Mouse (Mus musculus) limb, embryonic 10.5 days (tissue): ENCODE results near the gene Trim17. TPM values are rescaled to one million over a fixed set of nuclear protein-coding genes. Genes with fewer than 3 reads are reported as not detected.

Experiments
- DNase-seq: peaks from one replicate; pipeline ENCODE4 v3.0.0-alpha.2; 2017; ENCODE audit warnings: low spot score
- H3K27ac ChIP-seq: fragments of 300-500 bp; sonication (generic); 2 replicates; pipeline ENCODE4 v1.5.1; 2016; ENCODE audit warnings: mild to moderate bottlenecking
- H3K27me3 ChIP-seq: fragments of 300-500 bp; sonication (generic); 2 replicates; pipeline ENCODE4 v1.6.1; 2016; ENCODE audit warnings: low read depth, mild to moderate bottlenecking; ENCODE audit not compliant: poor library complexity, severe bottlenecking
- H3K36me3 ChIP-seq: fragments of 300-500 bp; sonication (generic); 2 replicates; pipeline ENCODE4 v1.6.1; 2016; ENCODE audit warnings: mild to moderate bottlenecking, moderate library complexity
- H3K4me1 ChIP-seq: fragments of 300-500 bp; sonication (generic); 2 replicates; pipeline ENCODE4 v1.6.1; 2016
- H3K4me3 ChIP-seq: fragments of 300-500 bp; sonication (generic); 2 replicates; pipeline ENCODE4 v1.5.1; 2016; ENCODE audit warnings: mild to moderate bottlenecking, moderate library complexity
- H3K9me3 ChIP-seq: fragments of 300-500 bp; sonication (generic); replicated peaks from 2 replicates; pipeline ENCODE4 v1.6.1; 2016; ENCODE audit warnings: mild to moderate bottlenecking
- WGBS: fragments of 180-500 bp; shearing (Covaris S2); methylation state at CpG from one replicate; pipeline ENCODE4 v1.1.7; 2016; 5-methylcytosine and 5-hydroxymethylcytosine counted together
- polyA plus RNA-seq: library from polyadenylated mRNA; unstranded; fragments of >200 nt; fragmentation: Nextera tagmentation; extraction: Ambion mirVana; gene quantifications from 2 replicates; pipeline ENCODE4 v1.2.1, GENCODE M21; 2016

The Trim17 gene
- polyA plus RNA-seq, 1 experiment from 2014 or later: 0.35 TPM

DNA sequence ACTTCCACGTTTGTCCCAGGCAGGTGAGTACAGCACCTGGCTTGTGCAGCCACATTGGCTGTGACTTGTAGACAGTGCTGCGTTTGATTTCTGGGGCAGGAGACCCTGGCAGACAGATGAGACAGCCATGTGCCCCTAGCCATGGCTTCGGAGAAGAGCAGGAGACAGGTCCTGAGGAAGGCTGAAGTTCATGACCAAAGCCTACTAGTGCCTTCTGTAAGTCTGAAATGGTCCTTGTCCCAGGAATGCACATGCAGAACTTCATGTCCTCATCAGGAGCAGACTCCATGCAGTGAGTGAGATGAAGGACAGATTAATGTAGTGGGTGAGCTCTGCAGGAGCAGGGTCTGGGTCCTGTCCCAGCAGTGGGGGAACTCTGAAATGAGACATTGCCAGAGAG lies 37.4 kb downstream of the Trim17 start:
- peaks cover 39% of the 10 kb centered on the region for H3K27me3 ChIP-seq
- H3K4me3 ChIP-seq: no peak overlapping the region
- H3K9me3 ChIP-seq: no peaks in the 10 kb centered on the region
- H3K27ac ChIP-seq: no peak overlapping the region
- 82% methylated on average over 3 of the region's 3 CpGs for WGBS
- no peak for DNase-seq
- H3K4me1 ChIP-seq: peaks cover 8% of the 10 kb centered on the region
- peaks cover 42% of the 10 kb centered on the region for H3K36me3 ChIP-seq

- Histone ChIP-seq H3K4me3 (no peak overlapping the region), H3K9me3 (no peaks in the 10 kb centered on the region), H3K36me3 (peaks cover 29% of the 10 kb centered on the region), H3K4me1 (peaks cover 8% of the 10 kb centered on the region), H3K27me3 (peaks cover 43% of the 10 kb centered on the region), H3K27ac (no peak overlapping the region)
- no peak for DNase-seq
- WGBS: 81% methylated on average over 6 of the region's 6 CpGs
Observed at GRCm38 (mm10) chr11:58993091-58993670, 38.7 kb downstream of the Trim17 start.

DNA sequence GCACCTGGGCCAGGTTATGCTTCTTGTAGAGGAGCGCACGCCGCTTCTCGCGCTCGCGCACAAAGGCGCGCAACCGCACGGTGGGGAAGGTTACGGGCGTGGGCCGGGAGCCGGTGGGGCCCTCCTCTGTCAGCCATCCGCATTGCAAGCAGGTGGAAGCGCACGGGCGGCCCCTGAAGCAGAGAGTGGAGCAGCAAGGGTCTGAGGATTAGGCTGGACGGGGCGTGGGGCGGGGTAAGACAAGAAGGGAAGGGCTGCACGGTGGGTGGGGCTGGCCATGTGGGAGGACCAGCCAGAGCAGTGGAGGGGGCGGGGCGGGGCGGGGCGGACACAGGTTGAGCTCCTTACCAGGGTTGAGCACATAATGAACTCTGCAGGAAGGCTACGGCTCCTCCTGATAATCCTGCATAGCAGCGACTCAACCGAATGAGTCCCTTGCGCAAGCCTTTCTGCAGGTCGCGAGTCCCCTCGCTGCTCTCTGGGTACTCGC lies 39.9 kb downstream of the Trim17 start:
- peaks cover 13% of the 10 kb centered on the region for H3K4me1 ChIP-seq
- peak; percentile 77 for DNase-seq
- no peaks in the 10 kb centered on the region for H3K9me3 ChIP-seq
- 0 out of 2 replicates have a peak overlapping the region, but pooled peaks have one; percentile 15 for H3K27ac ChIP-seq
- peaks cover 17% of the 10 kb centered on the region for H3K36me3 ChIP-seq
- peaks cover 43% of the 10 kb centered on the region for H3K27me3 ChIP-seq
- 4% methylated on average over 35 of the region's 35 CpGs for WGBS
- H3K4me3 ChIP-seq: peak overlapping the region; percentile 47

DNA sequence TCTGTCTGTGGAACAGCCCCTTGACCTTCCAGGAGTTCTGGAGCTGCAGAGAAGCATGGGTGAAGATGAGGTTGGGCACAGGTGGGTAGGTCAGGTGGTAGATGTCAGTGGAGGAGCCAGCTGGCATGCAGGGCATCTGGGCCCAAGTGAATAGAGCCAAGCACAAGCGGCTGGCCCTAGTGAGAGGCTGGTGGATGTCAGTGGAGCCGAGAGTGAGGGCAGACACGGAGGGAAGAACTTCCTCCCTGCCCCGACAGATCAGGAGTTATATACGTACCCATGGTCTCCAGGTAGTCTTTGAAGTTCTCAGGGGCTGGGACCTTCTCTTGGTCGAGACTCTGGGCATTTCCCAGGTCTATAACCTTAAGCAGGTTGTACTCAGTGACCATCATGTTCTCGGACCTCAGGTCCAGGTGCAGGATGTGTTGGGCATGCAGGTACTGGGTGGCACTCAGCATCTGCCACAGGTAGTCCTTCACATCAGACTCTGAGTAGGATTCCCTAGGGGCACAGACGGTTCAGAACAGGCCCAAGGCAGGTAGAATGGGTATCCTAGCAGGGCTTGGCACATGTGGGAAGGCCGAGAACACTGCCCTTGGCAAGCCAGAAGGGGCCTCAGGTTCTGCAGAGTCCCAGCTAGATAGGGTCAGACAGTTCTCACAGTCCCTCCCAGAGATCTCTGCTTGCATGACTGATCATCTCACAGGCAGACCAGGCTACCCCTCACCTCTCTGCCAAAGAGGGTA lies 40.7 kb downstream of the Trim17 start:
- DNase-seq: no peak
- peaks cover 43% of the 10 kb centered on the region for H3K27me3 ChIP-seq
- H3K27ac ChIP-seq: no peak overlapping the region
- no peaks in the 10 kb centered on the region for H3K9me3 ChIP-seq
- H3K36me3 ChIP-seq: peaks cover 9% of the 10 kb centered on the region
- H3K4me1 ChIP-seq: peaks cover 13% of the 10 kb centered on the region
- no peak overlapping the region for H3K4me3 ChIP-seq
- 75% methylated on average over 9 of the region's 9 CpGs for WGBS

DNA sequence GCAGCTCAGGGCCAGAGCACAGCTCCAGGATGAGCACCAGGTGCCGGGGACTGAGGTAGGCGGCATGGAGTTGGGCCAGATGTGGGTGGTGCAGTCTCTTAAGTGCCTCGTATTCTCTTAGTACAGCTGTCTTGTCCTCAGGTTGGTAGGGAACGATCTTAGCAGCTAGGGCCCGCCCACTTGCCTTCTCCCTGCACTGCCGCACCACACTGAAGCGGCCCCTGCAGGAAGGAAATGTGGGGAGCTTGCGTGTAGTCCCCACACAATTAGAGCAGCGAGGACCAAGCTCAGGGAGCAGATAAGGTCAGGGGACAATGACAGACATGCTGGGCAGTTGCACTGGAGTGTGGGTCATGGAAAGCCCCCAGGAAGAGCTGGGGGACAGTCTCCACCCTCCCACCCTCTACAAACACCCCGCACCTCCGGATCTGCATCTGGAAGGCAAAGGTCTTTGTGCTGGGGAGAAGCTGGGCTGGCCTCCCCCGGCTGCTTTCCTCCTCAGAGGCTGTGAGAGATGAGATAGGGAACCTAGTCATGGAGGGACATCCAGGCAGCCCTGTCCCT lies 41.4 kb downstream of the Trim17 start:
- Histone ChIP-seq H3K4me3 (no peak overlapping the region), H3K36me3 (peaks cover 2% of the 10 kb centered on the region), H3K9me3 (no peaks in the 10 kb centered on the region), H3K27me3 (peaks cover 43% of the 10 kb centered on the region), H3K27ac (no peak overlapping the region), H3K4me1 (peaks cover 13% of the 10 kb centered on the region)
- no peak for DNase-seq
- WGBS: 60% methylated on average over 12 of the region's 12 CpGs

GRCm38 (mm10) chr11:58997541-58997940 lies 43.1 kb downstream of the Trim17 start:
- DNase-seq: no peak
- Histone ChIP-seq H3K9me3 (no peaks in the 10 kb centered on the region), H3K4me3 (no peak overlapping the region), H3K27me3 (peaks cover 43% of the 10 kb centered on the region), H3K4me1 (peaks cover 13% of the 10 kb centered on the region), H3K36me3 (no peaks in the 10 kb centered on the region), H3K27ac (no peak overlapping the region)
- WGBS: 85% methylated on average over 5 of the region's 5 CpGs

GRCm38 (mm10) chr11:58999158-58999557 lies 44.7 kb downstream of the Trim17 start:
- WGBS: 52% methylated on average over 11 of the region's 11 CpGs
- Histone ChIP-seq H3K9me3 (no peaks in the 10 kb centered on the region), H3K27ac (peak overlapping the region; percentile 30; the same call in 1 of the 2 replicates), H3K36me3 (no peaks in the 10 kb centered on the region), H3K27me3 (peaks cover 30% of the 10 kb centered on the region), H3K4me3 (no peak overlapping the region), H3K4me1 (peaks cover 12% of the 10 kb centered on the region)
- no peak for DNase-seq

- WGBS: 84% methylated on average over 6 of the region's 6 CpGs
- DNase-seq: no peak
- Histone ChIP-seq H3K27ac (no peak overlapping the region), H3K27me3 (peaks cover 23% of the 10 kb centered on the region), H3K4me3 (no peak overlapping the region), H3K36me3 (no peaks in the 10 kb centered on the region), H3K4me1 (peaks cover 6% of the 10 kb centered on the region), H3K9me3 (no peaks in the 10 kb centered on the region)
Observed at GRCm38 (mm10) chr11:58999830-59000229, 45.3 kb downstream of the Trim17 start.

- no peak for DNase-seq
- H3K27me3 ChIP-seq: peaks cover 15% of the 10 kb centered on the region
- H3K27ac ChIP-seq: no peak overlapping the region; the same call in 1 of the 2 replicates
- H3K4me1 ChIP-seq: peaks cover 6% of the 10 kb centered on the region
- H3K36me3 ChIP-seq: no peaks in the 10 kb centered on the region
- no peak overlapping the region for H3K4me3 ChIP-seq
- H3K9me3 ChIP-seq: no peaks in the 10 kb centered on the region
- 90% methylated on average over 21 of the region's 21 CpGs for WGBS
Observed at GRCm38 (mm10) chr11:59000635-59001034, 46.1 kb downstream of the Trim17 start.

DNA sequence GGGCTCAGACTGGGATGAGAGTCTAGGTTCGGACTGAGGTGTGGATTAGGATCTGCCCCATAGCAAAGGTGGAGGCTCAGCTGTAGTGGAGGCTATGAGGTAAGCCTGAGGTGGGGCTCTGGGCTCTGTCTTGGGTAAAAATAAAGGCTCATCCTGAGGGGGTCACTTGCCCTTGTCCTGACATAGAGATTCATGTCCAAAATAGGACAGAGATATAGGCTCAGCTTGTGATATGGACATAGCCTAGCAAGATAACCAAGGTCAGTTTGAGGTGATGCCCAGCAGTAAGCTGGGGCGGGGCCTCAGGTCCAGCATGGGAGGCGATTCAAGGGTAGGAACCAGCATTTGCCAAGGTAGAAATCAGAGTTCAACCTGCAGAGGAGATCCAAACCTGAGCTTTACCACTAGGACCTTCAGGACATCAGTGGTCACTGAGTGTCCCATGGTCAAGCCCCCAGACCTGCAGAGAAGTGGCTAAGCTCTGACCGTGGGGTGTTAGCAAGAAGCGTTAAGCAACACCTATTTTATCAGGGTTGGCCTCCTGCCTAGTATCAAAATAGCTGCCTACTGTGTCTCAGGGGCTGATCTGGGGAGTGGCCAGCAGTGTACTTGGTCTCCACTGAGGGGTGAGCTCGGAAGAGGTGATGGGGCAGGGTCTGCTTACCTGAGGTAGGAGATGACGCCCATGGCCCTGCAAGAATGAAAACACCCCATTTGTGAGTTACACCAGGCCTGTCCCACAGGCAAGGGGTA lies 48.0 kb downstream of the Trim17 start:
- no peak overlapping the region for H3K4me3 ChIP-seq
- H3K4me1 ChIP-seq: peaks cover 6% of the 10 kb centered on the region
- no peak for DNase-seq
- H3K36me3 ChIP-seq: no peaks in the 10 kb centered on the region
- H3K27me3 ChIP-seq: peaks cover 4% of the 10 kb centered on the region; the same call in 1 of the 2 replicates
- H3K27ac ChIP-seq: no peak overlapping the region
- WGBS: 77% methylated on average over 7 of the region's 7 CpGs
- H3K9me3 ChIP-seq: no peaks in the 10 kb centered on the region

- H3K4me3 ChIP-seq: no peak overlapping the region
- no peak overlapping the region for H3K27ac ChIP-seq
- peak; percentile 34 for DNase-seq
- no peaks in the 10 kb centered on the region for H3K36me3 ChIP-seq
- 0 out of 2 replicates have a peak, but pooled peaks cover 5% of the 10 kb centered on the region for H3K27me3 ChIP-seq
- H3K9me3 ChIP-seq: no peaks in the 10 kb centered on the region
- no peaks in the 10 kb centered on the region for H3K4me1 ChIP-seq
- WGBS: 47% methylated on average over 9 of the region's 9 CpGs
Observed at GRCm38 (mm10) chr11:59015052-59015451, 60.6 kb downstream of the Trim17 start.
